Mouse (Mus musculus) lung, embryonic 16.5 days (tissue): ENCODE measurements around the gene Tspoap1. TPM values are rescaled to one million over a fixed set of nuclear protein-coding genes. Genes with fewer than 3 reads are reported as not detected.

Experiments
- ATAC-seq: fragments of 200-750 bp; cut with Nextera tagmentation; 2 replicates; pipeline ENCODE4 v1.8.0; 2017; ENCODE audit warnings: low read depth, mild to moderate bottlenecking, moderate library complexity
- H3K27ac ChIP-seq: fragments of 300-500 bp; sonication (generic); 2 replicates; pipeline ENCODE4 v1.5.1; 2014; ENCODE audit warnings: mild to moderate bottlenecking, control low read depth, low read length
- H3K27me3 ChIP-seq: fragments of 300-500 bp; sonication (generic); 2 replicates; pipeline ENCODE4 v1.6.1; 2014; ENCODE audit warnings: low read depth, low read length, mixed read lengths; ENCODE audit not compliant: control insufficient read depth, insufficient read depth
- H3K36me3 ChIP-seq: fragments of 300-500 bp; sonication (generic); 2 replicates; pipeline ENCODE4 v1.6.1; 2014; ENCODE audit warnings: low read length; ENCODE audit not compliant: control insufficient read depth, insufficient read depth
- H3K4me1 ChIP-seq: fragments of 300-500 bp; sonication (generic); replicated peaks from 2 replicates; pipeline ENCODE4 v1.6.1; 2014; ENCODE audit warnings: low read length, mixed read lengths; ENCODE audit not compliant: control insufficient read depth, insufficient read depth
- H3K4me2 ChIP-seq: fragments of 300-500 bp; sonication (generic); 2 replicates; pipeline ENCODE4 v1.6.1; 2014; ENCODE audit warnings: low read depth, low read length, control low read depth
- H3K4me3 ChIP-seq: fragments of 300-500 bp; sonication (generic); 2 replicates; pipeline ENCODE4 v1.5.1; 2014; ENCODE audit warnings: mild to moderate bottlenecking, low read length, control low read depth
- H3K9ac ChIP-seq: fragments of 300-500 bp; sonication (generic); 2 replicates; pipeline ENCODE4 v1.6.1; 2014; ENCODE audit warnings: low read length, control low read depth
- H3K9me3 ChIP-seq: fragments of 300-500 bp; sonication (generic); 2 replicates; pipeline ENCODE4 v1.6.1; 2016; ENCODE audit warnings: low read length; ENCODE audit not compliant: control insufficient read depth
- WGBS: fragments of 180-500 bp; shearing (Covaris S2); extraction: QIAGEN DNeasy Blood & Tissue Kit; methylation state at CpG from one replicate; pipeline ENCODE4 v1.1.7; 2014; 5-methylcytosine and 5-hydroxymethylcytosine counted together
- polyA plus RNA-seq: library from polyadenylated mRNA; unstranded; fragments of >200 nt; fragmentation: Nextera tagmentation; extraction: Ambion mirVana; gene quantifications from 2 replicates; pipeline ENCODE4 v1.2.1, GENCODE M21; 2015

Gene Tspoap1
- polyA plus RNA-seq, 1 experiment from 2014 or later, result 1.6 TPM

- ATAC-seq, result peak; percentile 76
- H3K27me3 ChIP-seq, result no peaks in the 10 kb centered on the region
- H3K4me3 ChIP-seq, result no peak overlapping the region
- H3K9ac ChIP-seq, result no peak overlapping the region
- H3K27ac ChIP-seq, result peak overlapping the region; percentile 43; the same call in 1 of the 2 replicates
- 36% methylated on average over 18 of the region's 18 CpGs for WGBS
- no peaks in the 10 kb centered on the region for H3K4me1 ChIP-seq
- peak overlapping the region; percentile 9; the same call in 1 of the 2 replicates for H3K4me2 ChIP-seq
- H3K9me3 ChIP-seq, result no peaks in the 10 kb centered on the region
- no peaks in the 10 kb centered on the region for H3K36me3 ChIP-seq
These were observed 10.9 kb upstream of the Tspoap1 start for GRCm38 (mm10) chr11:87749192-87750042.

- no peak for ATAC-seq
- WGBS, result 70% methylated on average over 11 of the region's 11 CpGs
These were observed 10.3 kb upstream of the Tspoap1 start for GRCm38 (mm10) chr11:87750043-87750421.

GRCm38 (mm10) chr11:87750521-87750920, 9.8 kb upstream of the Tspoap1 start:
- no peak for ATAC-seq
- WGBS, result 40% methylated on average over 3 of the region's 3 CpGs
- Histone ChIP-seq H3K9me3 (no peaks in the 10 kb centered on the region), H3K4me2 (no peak overlapping the region), H3K9ac (no peak overlapping the region), H3K36me3 (no peaks in the 10 kb centered on the region), H3K27ac (no peak overlapping the region), H3K27me3 (no peaks in the 10 kb centered on the region), H3K4me1 (no peaks in the 10 kb centered on the region), H3K4me3 (no peak overlapping the region)

More at GRCm38 (mm10) chr11:87750043-87750421, 10.3 kb upstream of the Tspoap1 start:
- Histone ChIP-seq H3K27me3 (no peaks in the 10 kb centered on the region), H3K4me2 (no peak overlapping the region), H3K4me1 (no peaks in the 10 kb centered on the region), H3K4me3 (no peak overlapping the region), H3K36me3 (no peaks in the 10 kb centered on the region), H3K27ac (no peak overlapping the region), H3K9ac (no peak overlapping the region), H3K9me3 (no peaks in the 10 kb centered on the region)

DNA sequence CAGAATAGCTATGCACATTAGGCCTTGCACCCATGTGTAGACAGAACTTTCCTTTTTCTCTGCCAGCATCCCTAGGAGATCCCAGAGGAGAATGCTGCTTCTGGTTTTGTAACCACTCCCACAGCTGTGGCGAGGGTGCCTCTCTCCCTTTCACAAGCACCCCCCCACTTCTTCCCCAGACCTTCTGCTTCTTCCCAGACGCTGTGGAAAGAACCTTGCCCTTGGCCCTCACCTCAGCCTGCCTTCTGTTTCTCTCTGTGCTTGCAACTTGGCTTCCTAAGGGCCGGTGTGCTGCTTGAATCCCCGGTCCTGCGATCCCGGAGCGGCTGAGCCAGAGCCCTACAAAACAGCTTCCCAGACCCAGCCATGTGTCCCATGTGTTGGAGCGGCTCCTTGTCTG, 9.3 kb upstream of the Tspoap1 start:
- no peaks in the 10 kb centered on the region for H3K4me1 ChIP-seq
- H3K4me3 ChIP-seq, result no peak overlapping the region
- H3K9me3 ChIP-seq, result no peaks in the 10 kb centered on the region
- H3K27ac ChIP-seq, result 0 out of 2 replicates have a peak overlapping the region, but pooled peaks have one; percentile 13
- no peak overlapping the region for H3K9ac ChIP-seq
- H3K4me2 ChIP-seq, result no peak overlapping the region
- ATAC-seq, result no peak
- no peaks in the 10 kb centered on the region for H3K27me3 ChIP-seq
- H3K36me3 ChIP-seq, result no peaks in the 10 kb centered on the region
- WGBS, result 75% methylated on average over 8 of the region's 8 CpGs

GRCm38 (mm10) chr11:87751491-87751966, 8.8 kb upstream of the Tspoap1 start:
- Histone ChIP-seq H3K9ac (no peak overlapping the region), H3K4me3 (no peak overlapping the region), H3K4me2 (no peak overlapping the region), H3K27ac (0 out of 2 replicates have a peak overlapping the region, but pooled peaks have one; percentile 13), H3K4me1 (no peaks in the 10 kb centered on the region), H3K27me3 (no peaks in the 10 kb centered on the region), H3K36me3 (no peaks in the 10 kb centered on the region), H3K9me3 (no peaks in the 10 kb centered on the region)
- WGBS, result 47% methylated on average over 4 of the region's 4 CpGs
- no peak for ATAC-seq

GRCm38 (mm10) chr11:87752307-87752706, 8.0 kb upstream of the Tspoap1 start:
- H3K36me3 ChIP-seq, result no peaks in the 10 kb centered on the region
- 75% methylated on average over 1 of the region's 1 CpGs for WGBS
- no peak overlapping the region for H3K27ac ChIP-seq
- no peak overlapping the region for H3K4me3 ChIP-seq
- no peaks in the 10 kb centered on the region for H3K9me3 ChIP-seq
- H3K4me2 ChIP-seq, result no peak overlapping the region
- H3K9ac ChIP-seq, result no peak overlapping the region
- H3K27me3 ChIP-seq, result no peaks in the 10 kb centered on the region
- no peak for ATAC-seq
- no peaks in the 10 kb centered on the region for H3K4me1 ChIP-seq

DNA sequence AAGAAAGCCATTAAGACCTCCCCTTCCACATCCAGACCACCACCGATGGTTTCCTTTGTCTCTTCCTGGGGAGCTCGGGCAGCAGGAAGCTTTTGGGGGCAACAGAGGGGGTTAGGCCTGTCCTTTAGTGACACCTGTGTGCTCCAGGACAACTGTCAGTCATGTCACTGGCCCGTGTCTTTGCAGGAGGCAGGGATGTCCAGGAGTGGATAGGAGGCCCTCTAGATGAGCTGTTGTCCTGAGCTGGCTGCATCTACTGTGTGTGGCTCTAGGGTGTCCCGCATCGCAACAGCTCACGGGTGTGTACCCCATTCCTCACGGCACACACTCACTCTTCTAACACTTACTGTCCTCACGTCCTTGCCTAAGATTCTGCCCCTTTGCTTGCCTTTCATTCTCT, 7.1 kb upstream of the Tspoap1 start:
- no peak overlapping the region for H3K4me2 ChIP-seq
- no peak overlapping the region for H3K27ac ChIP-seq
- no peak overlapping the region for H3K9ac ChIP-seq
- H3K27me3 ChIP-seq, result no peaks in the 10 kb centered on the region
- no peak overlapping the region for H3K4me3 ChIP-seq
- no peaks in the 10 kb centered on the region for H3K4me1 ChIP-seq
- WGBS, result 78% methylated on average over 8 of the region's 8 CpGs
- H3K9me3 ChIP-seq, result no peaks in the 10 kb centered on the region
- no peaks in the 10 kb centered on the region for H3K36me3 ChIP-seq
- ATAC-seq, result no peak

- ATAC-seq, result no peak
- 73% methylated on average over 5 of the region's 5 CpGs for WGBS
- Histone ChIP-seq H3K36me3 (no peaks in the 10 kb centered on the region), H3K27me3 (no peaks in the 10 kb centered on the region), H3K27ac (no peak overlapping the region), H3K4me2 (no peak overlapping the region), H3K4me1 (no peaks in the 10 kb centered on the region), H3K9ac (no peak overlapping the region), H3K9me3 (no peaks in the 10 kb centered on the region), H3K4me3 (no peak overlapping the region)
These were observed 6.3 kb upstream of the Tspoap1 start for GRCm38 (mm10) chr11:87753891-87754501.

DNA sequence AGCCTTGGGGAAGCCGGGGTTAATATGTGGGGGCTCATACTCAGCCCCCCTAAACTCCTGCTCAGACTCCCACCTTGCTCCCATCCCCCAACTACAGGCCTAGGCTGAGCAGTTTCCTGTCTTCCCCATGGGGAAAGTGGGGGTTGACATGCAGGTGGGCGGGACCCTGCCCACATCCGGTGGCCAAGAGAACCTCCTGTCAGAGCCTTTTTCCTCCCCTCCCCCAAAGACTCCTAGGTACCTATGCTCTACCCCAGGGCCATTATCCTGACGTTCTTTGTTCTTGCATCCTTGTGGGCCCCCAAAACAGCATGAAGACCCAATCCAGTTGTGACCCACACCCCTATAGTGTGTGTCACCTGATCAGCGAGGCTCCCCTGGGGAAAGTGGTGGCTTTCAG, 5.7 kb upstream of the Tspoap1 start:
- no peak for ATAC-seq
- WGBS, result 54% methylated on average over 5 of the region's 5 CpGs

More for the DNA sequence above, 5.7 kb upstream of the Tspoap1 start:
- Histone ChIP-seq H3K36me3 (no peaks in the 10 kb centered on the region), H3K9me3 (no peaks in the 10 kb centered on the region), H3K4me3 (no peak overlapping the region), H3K27me3 (0 out of 2 replicates have a peak, but pooled peaks cover under 1% of the 10 kb centered on the region), H3K9ac (no peak overlapping the region), H3K27ac (no peak overlapping the region), H3K4me1 (no peaks in the 10 kb centered on the region), H3K4me2 (no peak overlapping the region)
